Mouse (Mus musculus) pancreas, adult 10 weeks (tissue): ENCODE measurements around the gene Ext2. TPM values are rescaled to one million over a fixed set of nuclear protein-coding genes. Genes with fewer than 3 reads are reported as not detected.

Source experiments
- polyA plus RNA-seq: library from polyadenylated mRNA; stranded (reverse); fragments of 350-450 nt; fragmentation: Illumina TruSeq; extraction: RNeasy Lipid Tissue Mini Kit (QIAGEN cat#74804); gene quantifications from one replicate; pipeline ENCODE4 v1.2.3, GENCODE M21; 2015; ENCODE audit warnings: low read depth, low replicate concordance; ENCODE audit not compliant: insufficient read depth

The Ext2 gene
- 11.7 TPM for polyA plus RNA-seq

GRCm38 (mm10) chr2:93822045-93822749 is at the start of gene Ext2:
Gene Ext2 (minus strand): TSS chr2:93822568.

GRCm38 (mm10) chr2:93869107-93869600 is 46.8 kb upstream of the Ext2 start, which contains the start of gene Accsl:
Gene Accsl (minus strand): TSS chr2:93869157.

GRCm38 (mm10) chr2:93849505-93850089 is 27.2 kb upstream of the Ext2 start, which contains the start of gene Accs:
Gene Accs (minus strand): TSS chr2:93849943.

Other genes starting within 250 kb of the Ext2 start
- 0.39 TPM for gene Alx4, start 180.2 kb downstream of the Ext2 start, polyA plus RNA-seq
- 3.2 TPM for gene Accs, start 27.4 kb upstream of the Ext2 start, polyA plus RNA-seq
- not detected for gene Accsl, start 46.6 kb upstream of the Ext2 start, polyA plus RNA-seq
- 7.7 TPM for gene Gm13889, start 134.6 kb upstream of the Ext2 start, polyA plus RNA-seq
- gene Gm27027, start 173.8 kb upstream of the Ext2 start, polyA plus RNA-seq = not detected
- 25.0 TPM for gene Alkbh3, start 188.2 kb upstream of the Ext2 start, polyA plus RNA-seq